Comparison of ENCODE assay signal across 16 mouse cellular contexts in genomic region chr5:148922773-148923172, GRCm38 (mm10).
"Had no signal": no experiment of that assay in that cellular context is flagged by ENCODE, and none has a peak within 500 bp of the region (broad histone marks: within the 10 kb centered on the region; RNA-seq: fewer than 3 reads in every experiment).

No protein-coding gene starts in this region.

- H3K27ac ChIP-seq: neural tube, embryonic 13.5 days; neural tube, embryonic 15.5 days; stomach, embryonic 15.5 days; stomach, postnatal 0 days had no signal

- H3K4me2 ChIP-seq: neural tube, embryonic 13.5 days; neural tube, embryonic 15.5 days; stomach, embryonic 15.5 days had no signal

- H3K4me3 ChIP-seq: neural tube, embryonic 13.5 days; neural tube, embryonic 15.5 days; stomach, embryonic 15.5 days had no signal

- DNase-seq: retina, postnatal 1 day; right cerebral cortex, adult 18-20 months; right cerebral cortex, postnatal 14 days; right cerebral cortex, postnatal 25 days; right cerebral cortex, postnatal 4 days; spleen, adult 18-20 months; thymus, adult 18-20 months; thymus, adult 2 months; thymus, postnatal 14 days; thymus, postnatal 25 days; thymus, postnatal 36 days; thymus, postnatal 4 days had no signal

- H3K9me3 ChIP-seq: neural tube, embryonic 13.5 days; neural tube, embryonic 15.5 days; stomach, embryonic 15.5 days had no signal

- H3K9ac ChIP-seq: neural tube, embryonic 13.5 days; neural tube, embryonic 15.5 days; stomach, embryonic 15.5 days had no signal

- H3K27me3 ChIP-seq: neural tube, embryonic 13.5 days; neural tube, embryonic 15.5 days; stomach, embryonic 15.5 days had no signal
